Mouse (Mus musculus): ENCODE results near the gene Sh3tc1. TPM values are rescaled to one million over a fixed set of nuclear protein-coding genes. Genes with fewer than 3 reads are reported as not detected.

The Sh3tc1 gene
- total RNA-seq, 2 experiments from 2014 or later: 1.8 to 2.1 TPM

DNA sequence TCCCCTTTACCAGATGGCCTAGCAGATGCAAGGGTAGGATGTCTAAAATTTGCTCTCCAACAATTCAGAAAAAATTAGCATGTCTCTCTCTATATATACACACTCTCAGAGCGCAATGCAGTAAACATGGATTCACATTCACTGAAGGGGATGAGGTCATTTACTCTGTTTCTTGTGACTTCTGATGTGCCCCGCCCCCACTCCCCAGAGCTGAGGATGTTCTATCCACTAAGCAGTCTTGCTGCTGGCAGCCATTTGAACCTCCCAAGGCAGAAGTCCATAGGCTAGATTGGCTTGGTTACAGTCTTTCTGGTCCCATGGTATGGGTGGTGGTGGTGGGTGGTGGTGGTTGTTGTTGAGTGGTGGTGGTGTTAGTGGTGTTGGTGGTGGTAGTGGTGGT lies 17.9 kb downstream of the Sh3tc1 start:
- DNase-seq: no peak

DNA sequence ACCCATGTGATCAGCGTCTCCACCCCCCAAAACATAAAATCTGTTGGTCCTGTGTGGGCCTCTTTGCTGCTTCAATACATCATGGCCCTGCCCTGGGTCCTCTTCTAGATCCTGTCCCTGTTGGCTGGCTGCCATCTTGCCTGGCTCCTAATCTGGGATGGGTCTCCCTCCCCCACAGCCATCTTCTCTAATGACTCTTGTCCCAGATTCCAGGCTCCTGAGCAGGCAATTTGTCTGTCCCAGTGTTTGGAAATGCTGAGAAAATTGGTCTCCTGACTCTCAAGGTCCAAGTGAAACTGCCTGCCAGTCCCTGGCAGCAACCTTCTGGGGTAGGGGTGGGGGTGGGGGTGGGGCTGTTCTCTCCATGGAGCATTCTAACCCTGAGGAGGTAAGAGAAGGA lies 19.9 kb downstream of the Sh3tc1 start:
- no peak for DNase-seq

GRCm38 (mm10) chr5:35719343-35719742 lies 20.4 kb downstream of the Sh3tc1 start:
- DNase-seq: no peak

DNA sequence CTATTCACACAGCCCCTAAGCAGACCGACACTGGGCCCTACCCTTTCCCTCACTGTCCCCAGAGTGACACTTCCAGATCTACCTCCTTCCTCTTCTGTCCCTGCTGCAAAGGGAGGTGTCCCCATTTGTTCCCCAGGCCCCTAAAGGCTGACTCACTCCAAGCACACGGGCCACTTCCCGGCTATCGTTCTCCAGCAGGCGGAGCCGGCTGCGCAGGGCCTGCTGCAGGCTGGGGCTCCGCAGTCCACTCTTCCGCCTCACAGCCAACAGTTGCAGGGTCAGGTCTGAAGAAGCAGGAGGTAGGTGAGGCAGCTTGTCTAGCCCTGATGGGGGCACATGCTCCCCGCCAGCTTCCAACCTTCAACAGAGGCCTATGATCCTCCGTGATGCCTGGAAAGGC lies 21.0 kb downstream of the Sh3tc1 start:
- DNase-seq: no peak

- DNase-seq: no peak
Measured at GRCm38 (mm10) chr5:35717946-35718345, 21.8 kb downstream of the Sh3tc1 start.

DNA sequence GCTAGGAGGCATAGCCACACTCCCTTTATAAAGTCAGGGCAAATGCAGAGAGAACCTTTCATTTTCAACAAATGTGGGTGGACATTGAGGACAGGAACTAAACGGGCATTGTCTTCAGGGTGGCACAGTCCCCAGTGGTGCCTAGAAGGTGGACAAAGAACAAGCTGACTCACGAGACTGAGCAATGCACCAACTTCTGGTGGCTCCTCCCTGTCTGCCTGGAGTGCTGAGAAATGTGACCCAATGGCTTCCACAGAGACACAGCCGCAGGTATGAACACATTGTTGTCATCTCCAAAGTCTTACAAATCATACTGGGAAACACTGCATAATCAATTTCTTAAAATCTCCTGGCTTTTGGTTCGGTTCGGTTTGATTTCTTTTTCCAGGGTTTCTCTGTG lies 22.3 kb downstream of the Sh3tc1 start:
- DNase-seq: no peak

- peak; percentile 54 for DNase-seq
Measured at GRCm38 (mm10) chr5:35713649-35714354, 26.0 kb downstream of the Sh3tc1 start.

DNA sequence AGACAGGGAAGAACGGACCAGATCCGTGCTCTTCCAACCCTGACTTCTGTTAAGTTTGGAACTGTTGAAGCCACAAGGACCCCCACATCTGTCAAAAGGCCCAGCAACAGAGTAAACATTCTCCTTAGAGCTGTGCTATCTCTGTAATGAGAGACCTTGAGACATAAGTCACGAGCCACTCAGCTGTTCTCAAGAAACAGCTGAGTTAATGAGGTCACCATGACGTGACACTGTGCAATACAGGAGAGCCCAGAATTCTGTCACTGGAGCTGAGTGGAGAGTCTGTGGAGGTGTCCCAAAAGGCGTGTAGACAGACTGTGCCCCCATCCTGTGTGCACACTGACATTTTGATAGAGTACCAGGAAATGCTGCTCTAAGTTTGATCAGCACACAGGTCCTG lies 27.3 kb downstream of the Sh3tc1 start:
- DNase-seq: no peak

DNA sequence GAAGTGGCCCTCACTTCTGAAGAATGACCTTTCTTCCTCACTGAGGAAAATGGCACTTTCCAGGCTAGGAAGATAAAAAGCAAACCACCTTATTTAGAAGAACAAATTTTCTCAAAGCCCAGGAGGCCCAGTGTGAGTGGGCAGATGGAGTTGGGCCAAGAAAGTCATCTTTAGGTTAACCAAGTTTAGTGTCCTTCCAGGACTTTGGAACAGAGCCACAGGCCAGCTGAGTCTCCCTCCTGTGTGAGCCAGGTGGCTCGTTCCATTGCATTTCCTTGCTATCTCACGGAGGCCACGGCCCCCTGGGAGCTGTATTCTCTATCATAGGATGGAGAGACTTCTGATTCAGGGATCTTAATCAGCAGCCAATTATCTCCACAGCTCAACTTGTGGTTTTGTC lies 28.9 kb downstream of the Sh3tc1 start:
- no peak for DNase-seq

- DNase-seq: no peak
Measured at GRCm38 (mm10) chr5:35710481-35710880, 29.3 kb downstream of the Sh3tc1 start.

- DNase-seq: no peak
Measured at GRCm38 (mm10) chr5:35705411-35705810, 34.4 kb downstream of the Sh3tc1 start.

DNA sequence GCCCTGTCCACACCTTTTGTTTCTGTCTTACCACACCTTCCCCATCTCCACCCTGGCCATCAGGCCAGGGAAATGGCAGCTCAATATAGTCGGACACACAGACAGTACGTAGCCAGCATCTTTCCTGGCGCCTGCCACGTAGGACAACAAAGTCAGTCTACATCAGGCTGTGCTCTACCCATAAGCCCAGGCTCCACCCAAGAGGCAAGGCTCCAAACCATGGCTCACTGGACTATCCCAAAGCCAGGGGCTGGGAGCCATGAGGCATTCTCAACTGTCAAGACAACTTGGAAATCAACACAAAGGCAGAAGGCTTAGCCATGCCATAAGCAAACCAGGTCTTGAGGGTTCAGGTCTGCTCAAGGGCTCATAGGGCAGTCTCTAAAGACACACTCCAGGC lies 36.0 kb downstream of the Sh3tc1 start:
- no peak for DNase-seq

DNA sequence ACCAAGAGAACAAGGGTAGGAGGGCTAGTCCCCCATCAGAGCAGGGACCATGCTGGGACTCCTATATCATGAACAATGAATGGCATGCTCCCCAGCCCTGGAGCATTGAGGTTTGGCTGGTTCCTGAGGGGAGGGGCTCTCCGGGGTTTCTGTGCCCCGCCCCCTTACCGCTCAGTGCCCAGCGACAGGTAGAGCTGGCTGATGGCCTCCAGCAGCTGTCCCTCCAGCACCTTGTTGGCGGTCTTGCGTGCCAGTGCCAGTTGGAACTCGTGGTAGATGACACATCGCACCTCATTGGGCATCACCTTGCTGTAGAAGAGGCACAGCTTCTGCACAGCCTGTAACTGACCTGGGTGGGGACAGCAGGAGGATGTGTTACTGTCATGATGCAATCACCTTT lies 36.6 kb downstream of the Sh3tc1 start:
- no peak for DNase-seq

GRCm38 (mm10) chr5:35702582-35703140 lies 37.1 kb downstream of the Sh3tc1 start:
- DNase-seq: no peak

DNA sequence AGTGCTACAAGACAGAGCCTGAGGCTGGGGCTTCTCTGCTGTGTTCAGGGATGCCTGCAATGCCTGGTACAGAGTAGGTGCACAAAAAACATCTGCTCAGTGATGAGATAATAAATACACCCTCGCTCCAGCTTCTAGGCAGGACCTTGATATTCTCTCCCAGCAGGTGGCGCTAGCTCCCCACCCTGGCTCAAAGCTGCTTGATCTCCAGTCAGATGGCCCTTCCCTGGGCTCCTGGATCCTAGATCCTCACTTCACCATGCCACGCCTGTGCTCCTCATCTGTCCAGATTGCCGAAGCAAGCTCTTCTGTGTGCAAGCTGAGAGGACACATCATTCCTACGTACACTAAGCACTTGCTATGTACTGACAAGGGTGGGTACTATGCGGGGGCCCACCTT lies 38.7 kb downstream of the Sh3tc1 start:
- DNase-seq: peak; percentile 53

DNA sequence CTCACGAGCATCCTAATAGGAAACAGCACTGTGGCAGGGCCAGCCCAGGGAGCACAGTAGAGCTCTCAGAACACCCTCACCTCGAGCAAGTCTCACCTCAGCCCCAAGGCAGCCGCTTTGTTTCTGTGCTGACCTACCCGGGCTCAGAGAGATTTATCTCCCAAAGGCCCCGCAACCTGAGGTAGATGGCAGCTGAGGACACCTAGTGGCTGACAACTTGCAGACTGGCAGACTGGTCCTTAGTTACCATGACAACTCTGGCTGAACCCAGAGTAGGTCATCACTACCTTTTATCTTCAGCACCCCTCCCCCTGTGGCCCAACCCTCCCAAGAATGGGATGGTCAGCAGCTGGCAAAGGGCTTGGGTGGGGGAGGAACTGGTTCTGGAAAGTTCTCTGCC lies 44.0 kb downstream of the Sh3tc1 start:
- no peak for DNase-seq

- DNase-seq: no peak
Measured at GRCm38 (mm10) chr5:35693638-35694037, 46.1 kb downstream of the Sh3tc1 start.

- DNase-seq: peak; percentile 44
Measured at GRCm38 (mm10) chr5:35691246-35691645, 48.5 kb downstream of the Sh3tc1 start.

- peak; percentile 62 for DNase-seq
Measured at GRCm38 (mm10) chr5:35690485-35691165, 49.2 kb downstream of the Sh3tc1 start.

GRCm38 (mm10) chr5:35689374-35689773 lies 50.4 kb downstream of the Sh3tc1 start:
- DNase-seq: no peak

DNA sequence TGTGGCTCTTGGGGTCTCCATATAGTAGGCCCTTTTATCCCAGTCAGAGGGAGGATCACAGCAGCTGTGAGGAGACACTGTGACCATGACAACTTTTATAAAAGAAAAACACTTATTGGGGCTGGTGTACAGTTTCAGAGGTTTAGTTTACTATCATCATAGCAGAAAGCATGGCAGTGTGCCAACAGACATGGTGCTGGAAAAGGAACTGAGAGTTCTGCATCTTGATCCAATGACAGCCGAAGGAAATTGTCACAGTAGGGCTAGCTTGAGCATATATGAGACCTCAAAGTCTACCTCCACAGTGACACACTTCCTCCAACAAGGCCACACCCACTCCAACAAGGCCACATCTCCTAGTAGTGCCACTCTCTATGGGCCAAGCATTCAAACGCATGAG lies 50.9 kb downstream of the Sh3tc1 start:
- DNase-seq: no peak

DNA sequence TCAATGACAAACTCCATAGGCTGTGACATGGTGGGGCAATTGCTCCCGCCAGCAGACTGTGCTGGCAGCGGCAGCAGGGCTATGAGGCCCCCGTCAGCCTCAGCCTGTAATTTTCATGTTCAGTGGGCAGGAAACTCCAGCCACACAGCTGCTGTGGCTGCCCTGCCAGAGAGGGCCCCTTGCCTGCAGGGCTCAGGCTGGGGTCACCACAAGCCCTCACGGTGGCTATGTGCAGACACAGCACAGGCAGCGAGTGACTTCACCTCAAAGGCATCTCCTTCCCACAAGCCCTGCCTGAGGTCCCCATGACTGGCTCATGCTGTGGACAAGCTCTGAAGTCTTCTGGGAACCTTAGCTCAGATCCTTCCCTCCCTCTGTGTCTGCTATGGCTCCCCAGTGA lies 52.7 kb downstream of the Sh3tc1 start:
- DNase-seq: no peak

DNA sequence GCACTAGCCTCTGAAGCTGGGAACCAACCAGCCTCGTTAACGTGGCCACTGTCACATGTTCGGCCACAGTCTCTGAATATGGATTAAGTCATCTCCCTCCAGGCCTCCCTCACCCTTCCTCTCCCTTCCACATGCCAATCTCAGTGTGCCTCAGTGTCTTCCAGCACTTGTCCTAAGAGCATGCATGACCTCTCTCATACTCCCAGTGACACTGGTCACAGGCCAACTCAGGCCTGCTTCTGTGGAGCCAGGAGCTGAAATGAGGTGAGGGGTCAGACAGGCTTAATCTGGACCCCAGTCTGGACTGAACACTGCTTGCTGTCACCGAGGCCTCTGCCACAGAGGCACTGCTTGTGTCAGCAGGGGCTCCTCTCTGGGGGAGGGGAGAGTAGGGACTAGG lies 53.5 kb downstream of the Sh3tc1 start:
- DNase-seq: no peak

DNA sequence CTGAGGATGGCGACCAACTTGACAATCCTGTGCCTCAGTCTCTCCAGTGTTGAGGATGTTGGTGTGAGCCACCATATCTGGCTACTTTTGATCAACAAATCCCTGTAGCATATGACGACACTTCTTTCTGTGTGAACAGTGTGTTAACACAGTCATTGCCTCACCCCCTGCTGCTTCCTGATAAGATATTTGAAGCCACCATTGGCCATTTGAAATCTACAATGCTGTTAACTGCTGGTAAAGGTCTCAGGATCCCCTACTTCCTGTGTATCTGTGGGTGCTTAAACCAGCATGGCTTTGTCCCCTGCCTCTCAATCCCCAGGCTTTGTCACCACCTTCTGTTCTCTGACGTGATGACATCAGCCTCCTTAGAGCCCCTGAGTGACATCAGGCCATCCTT lies 54.7 kb downstream of the Sh3tc1 start:
- no peak for DNase-seq
